Mouse (Mus musculus): ENCODE data around the gene Atp6v0a4. TPM values are rescaled to one million over a fixed set of nuclear protein-coding genes. Genes with fewer than 3 reads are reported as not detected.

Atp6v0a4 gene
- polyA plus RNA-seq (2015; fragmentation: Nextera tagmentation; extraction: Ambion mirVana) = 0.15 TPM in 1 of 2 replicates, not detected in the other

GRCm38 (mm10) chr6:38124207-38124835, at the start of gene Atp6v0a4:
Gene Atp6v0a4, minus strand, starts transcription at chr6:38124586.
- Histone ChIP-seq H3K4me2 (no peak within 1 kb of the TSS), H3K9ac (no peak within 1 kb of the TSS), H3K4me3 (no peak within 1 kb of the TSS), H3K27ac (no peak within 1 kb of the TSS), H3K27me3 (no peaks in the 10 kb centered on the region), H3K36me3 (ENCODE audit: poor library complexity, severe bottlenecking) (peaks cover 44% of the 10 kb centered on the region), H3K4me1 (no peaks in the 10 kb centered on the region), H3K9me3 (replicated peaks) (no peaks in the 10 kb centered on the region)
- no peak for ATAC-seq
- WGBS = 95% methylated on average over 7 of the region's 7 CpGs

- Histone ChIP-seq H3K4me2 (no peak overlapping the region), H3K4me3 (no peak overlapping the region), H3K36me3 (ENCODE audit: poor library complexity, severe bottlenecking) (peaks cover 63% of the 10 kb centered on the region), H3K4me1 (peaks cover 9% of the 10 kb centered on the region), H3K9me3 (replicated peaks) (no peaks in the 10 kb centered on the region), H3K9ac (no peak overlapping the region), H3K27me3 (no peaks in the 10 kb centered on the region), H3K27ac (no peak overlapping the region)
- ATAC-seq = no peak
- 87% methylated on average over 6 of the region's 6 CpGs for WGBS
These were observed 41.0 kb upstream of the Atp6v0a4 start for GRCm38 (mm10) chr6:38165385-38165784.

- ATAC-seq = no peak
These were observed 40.3 kb upstream of the Atp6v0a4 start for GRCm38 (mm10) chr6:38164705-38165104.

GRCm38 (mm10) chr6:38162825-38163504, 38.6 kb upstream of the Atp6v0a4 start:
- no peak overlapping the region for H3K27ac ChIP-seq
- no peaks in the 10 kb centered on the region for H3K27me3 ChIP-seq
- peaks cover 20% of the 10 kb centered on the region for H3K4me1 ChIP-seq
- no peak overlapping the region for H3K4me3 ChIP-seq
- H3K9ac ChIP-seq = no peak overlapping the region
- WGBS = 74% methylated on average over 14 of the region's 14 CpGs
- H3K36me3 ChIP-seq (ENCODE audit: poor library complexity, severe bottlenecking) = peaks cover 41% of the 10 kb centered on the region
- no peak overlapping the region for H3K4me2 ChIP-seq
- ATAC-seq = no peak
- no peaks in the 10 kb centered on the region for H3K9me3 ChIP-seq (replicated peaks)

More at GRCm38 (mm10) chr6:38164705-38165104, 40.3 kb upstream of the Atp6v0a4 start:
- Histone ChIP-seq H3K27ac (no peak overlapping the region), H3K4me1 (peaks cover 11% of the 10 kb centered on the region), H3K27me3 (no peaks in the 10 kb centered on the region), H3K9ac (no peak overlapping the region), H3K4me2 (no peak overlapping the region), H3K9me3 (replicated peaks) (no peaks in the 10 kb centered on the region), H3K36me3 (ENCODE audit: poor library complexity, severe bottlenecking) (peaks cover 57% of the 10 kb centered on the region), H3K4me3 (no peak overlapping the region)
- 90% methylated on average over 6 of the region's 6 CpGs for WGBS

GRCm38 (mm10) chr6:38160556-38160955, 36.2 kb upstream of the Atp6v0a4 start:
- Histone ChIP-seq H3K27ac (peak overlapping the region; percentile 75), H3K4me3 (no peak overlapping the region), H3K27me3 (no peaks in the 10 kb centered on the region), H3K4me2 (no peak overlapping the region), H3K36me3 (ENCODE audit: poor library complexity, severe bottlenecking) (peaks cover 44% of the 10 kb centered on the region), H3K4me1 (peaks cover 20% of the 10 kb centered on the region), H3K9me3 (replicated peaks) (no peaks in the 10 kb centered on the region), H3K9ac (no peak overlapping the region)
- WGBS = 71% methylated on average over 2 of the region's 2 CpGs
- peak; percentile 20; the same call in 1 of the 2 replicates for ATAC-seq

- WGBS = 18% methylated on average over 3 of the region's 3 CpGs
- Histone ChIP-seq H3K9ac (no peak overlapping the region), H3K4me3 (no peak overlapping the region), H3K36me3 (ENCODE audit: poor library complexity, severe bottlenecking) (peaks cover 43% of the 10 kb centered on the region), H3K27me3 (no peaks in the 10 kb centered on the region), H3K4me2 (no peak overlapping the region), H3K27ac (peak overlapping the region; percentile 75), H3K9me3 (replicated peaks) (no peaks in the 10 kb centered on the region), H3K4me1 (peaks cover 20% of the 10 kb centered on the region)
- ATAC-seq = peak; percentile 76
These were observed 35.7 kb upstream of the Atp6v0a4 start for GRCm38 (mm10) chr6:38160102-38160501.

- peaks cover 20% of the 10 kb centered on the region for H3K4me1 ChIP-seq
- H3K4me2 ChIP-seq = no peak overlapping the region
- WGBS = 74% methylated on average over 4 of the region's 4 CpGs
- no peak overlapping the region for H3K27ac ChIP-seq
- no peaks in the 10 kb centered on the region for H3K9me3 ChIP-seq (replicated peaks)
- peak; percentile 22; the same call in 1 of the 2 replicates for ATAC-seq
- H3K9ac ChIP-seq = no peak overlapping the region
- H3K27me3 ChIP-seq = no peaks in the 10 kb centered on the region
- H3K36me3 ChIP-seq (ENCODE audit: poor library complexity, severe bottlenecking) = peaks cover 43% of the 10 kb centered on the region
- no peak overlapping the region for H3K4me3 ChIP-seq
These were observed 35.2 kb upstream of the Atp6v0a4 start for GRCm38 (mm10) chr6:38159576-38159975.

- Histone ChIP-seq H3K4me2 (no peak overlapping the region), H3K4me1 (peaks cover 15% of the 10 kb centered on the region), H3K9me3 (replicated peaks) (no peaks in the 10 kb centered on the region), H3K9ac (no peak overlapping the region), H3K27me3 (no peaks in the 10 kb centered on the region), H3K4me3 (no peak overlapping the region), H3K36me3 (ENCODE audit: poor library complexity, severe bottlenecking) (peaks cover 44% of the 10 kb centered on the region), H3K27ac (peak overlapping the region; percentile 31; the same call in 1 of the 2 replicates)
- 59% methylated on average over 16 of the region's 16 CpGs for WGBS
- peak; percentile 14; the same call in 1 of the 2 replicates for ATAC-seq
These were observed 33.5 kb upstream of the Atp6v0a4 start for GRCm38 (mm10) chr6:38157925-38158324.

- H3K36me3 ChIP-seq (ENCODE audit: poor library complexity, severe bottlenecking) = peaks cover 54% of the 10 kb centered on the region
- no peaks in the 10 kb centered on the region for H3K27me3 ChIP-seq
- H3K9me3 ChIP-seq (replicated peaks) = no peaks in the 10 kb centered on the region
- no peak for ATAC-seq
- no peak overlapping the region for H3K27ac ChIP-seq
- no peak overlapping the region for H3K9ac ChIP-seq
- peaks cover 13% of the 10 kb centered on the region for H3K4me1 ChIP-seq
- no peak overlapping the region for H3K4me3 ChIP-seq
- no peak overlapping the region for H3K4me2 ChIP-seq
- 95% methylated on average over 5 of the region's 5 CpGs for WGBS
These were observed 31.8 kb upstream of the Atp6v0a4 start for GRCm38 (mm10) chr6:38156204-38156603.

- H3K4me1 ChIP-seq = no peaks in the 10 kb centered on the region
- H3K27ac ChIP-seq = no peak overlapping the region
- no peaks in the 10 kb centered on the region for H3K9me3 ChIP-seq (replicated peaks)
- peaks cover 80% of the 10 kb centered on the region for H3K36me3 ChIP-seq (ENCODE audit: poor library complexity, severe bottlenecking)
- ATAC-seq = no peak
- H3K4me2 ChIP-seq = no peak overlapping the region
- H3K27me3 ChIP-seq = no peaks in the 10 kb centered on the region
- H3K4me3 ChIP-seq = no peak overlapping the region
- H3K9ac ChIP-seq = no peak overlapping the region
- 86% methylated on average over 11 of the region's 11 CpGs for WGBS
These were observed 27.9 kb upstream of the Atp6v0a4 start for GRCm38 (mm10) chr6:38152305-38152704.

- no peak for ATAC-seq
- Histone ChIP-seq H3K4me2 (no peak overlapping the region), H3K4me3 (no peak overlapping the region), H3K4me1 (no peaks in the 10 kb centered on the region), H3K9me3 (replicated peaks) (no peaks in the 10 kb centered on the region), H3K27me3 (no peaks in the 10 kb centered on the region), H3K36me3 (ENCODE audit: poor library complexity, severe bottlenecking) (peaks cover 81% of the 10 kb centered on the region), H3K9ac (no peak overlapping the region), H3K27ac (no peak overlapping the region)
- 73% methylated on average over 19 of the region's 19 CpGs for WGBS
These were observed 25.1 kb upstream of the Atp6v0a4 start for GRCm38 (mm10) chr6:38149483-38149882.

GRCm38 (mm10) chr6:38148626-38149025, 24.2 kb upstream of the Atp6v0a4 start:
- no peak for ATAC-seq
- 93% methylated on average over 10 of the region's 10 CpGs for WGBS
- Histone ChIP-seq H3K4me1 (no peaks in the 10 kb centered on the region), H3K36me3 (ENCODE audit: poor library complexity, severe bottlenecking) (peaks cover 83% of the 10 kb centered on the region), H3K4me2 (no peak overlapping the region), H3K9me3 (replicated peaks) (no peaks in the 10 kb centered on the region), H3K27ac (no peak overlapping the region), H3K27me3 (no peaks in the 10 kb centered on the region), H3K4me3 (no peak overlapping the region), H3K9ac (no peak overlapping the region)
